Mouse (Mus musculus) CD4-positive helper T cell, adult 2 months (primary cell): ENCODE results near the gene Brd3.
"Not testable (repeated sequence)": the region's sequence is repeated elsewhere in the genome, so short reads cannot be mapped to it uniquely, and the experiment has no call there.

Experiments used
- DNase-seq: peaks from one replicate; pipeline ENCODE4 v3.0.0-alpha.2; 2012; ENCODE audit warnings: low read depth, missing footprints, low spot score

Gene Brd3

DNA sequence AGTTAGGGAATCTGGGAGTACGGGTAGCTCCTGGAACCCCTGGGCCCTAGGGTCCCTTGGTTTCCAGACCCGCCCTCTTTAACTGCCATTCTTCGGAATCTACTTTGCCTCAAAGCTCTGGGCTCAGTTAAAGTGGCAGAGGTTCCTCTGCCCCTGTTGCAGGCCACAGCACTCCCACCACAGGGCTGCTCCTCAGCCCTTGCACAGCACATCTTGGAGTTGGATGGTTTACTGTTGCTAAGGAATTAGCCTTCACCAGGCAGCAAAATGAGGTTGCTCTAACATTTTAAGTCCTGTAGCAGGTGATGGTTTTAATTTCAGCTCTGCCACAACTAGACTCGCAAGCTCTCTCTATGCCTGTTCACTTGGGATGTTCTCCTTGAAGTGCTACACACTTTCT, at the start of gene Brd3:
Gene Brd3, minus strand, starts transcription at position 101 of the 400 bp plus-strand sequence.
- no peak for DNase-seq

DNA sequence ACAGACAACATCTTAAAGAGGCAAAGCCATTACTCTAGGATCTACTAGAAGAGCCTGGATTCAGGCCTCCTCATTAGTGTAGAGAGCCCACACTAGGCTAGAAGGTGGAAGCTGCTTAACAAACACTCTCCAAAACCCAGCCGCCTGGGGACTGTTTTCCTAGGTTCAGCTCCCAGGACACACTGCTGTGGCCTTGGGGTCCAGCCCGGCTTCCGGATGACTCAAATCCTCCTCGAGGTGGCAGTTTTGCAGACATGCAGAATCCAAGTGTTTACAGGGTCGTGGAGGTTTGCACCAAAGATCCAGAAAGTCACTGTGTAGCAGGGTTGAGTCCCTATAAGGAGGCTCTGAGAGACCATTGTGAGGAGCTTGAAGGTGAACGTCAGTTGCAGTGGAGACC, 49.5 kb upstream of the Brd3 start:
- DNase-seq: no peak

GRCm38 (mm10) chr2:27554308-27554707, 46.8 kb upstream of the Brd3 start:
- DNase-seq: no peak

- DNase-seq: peak; percentile 37
Measured at GRCm38 (mm10) chr2:27552620-27553287, 45.3 kb upstream of the Brd3 start.

DNA sequence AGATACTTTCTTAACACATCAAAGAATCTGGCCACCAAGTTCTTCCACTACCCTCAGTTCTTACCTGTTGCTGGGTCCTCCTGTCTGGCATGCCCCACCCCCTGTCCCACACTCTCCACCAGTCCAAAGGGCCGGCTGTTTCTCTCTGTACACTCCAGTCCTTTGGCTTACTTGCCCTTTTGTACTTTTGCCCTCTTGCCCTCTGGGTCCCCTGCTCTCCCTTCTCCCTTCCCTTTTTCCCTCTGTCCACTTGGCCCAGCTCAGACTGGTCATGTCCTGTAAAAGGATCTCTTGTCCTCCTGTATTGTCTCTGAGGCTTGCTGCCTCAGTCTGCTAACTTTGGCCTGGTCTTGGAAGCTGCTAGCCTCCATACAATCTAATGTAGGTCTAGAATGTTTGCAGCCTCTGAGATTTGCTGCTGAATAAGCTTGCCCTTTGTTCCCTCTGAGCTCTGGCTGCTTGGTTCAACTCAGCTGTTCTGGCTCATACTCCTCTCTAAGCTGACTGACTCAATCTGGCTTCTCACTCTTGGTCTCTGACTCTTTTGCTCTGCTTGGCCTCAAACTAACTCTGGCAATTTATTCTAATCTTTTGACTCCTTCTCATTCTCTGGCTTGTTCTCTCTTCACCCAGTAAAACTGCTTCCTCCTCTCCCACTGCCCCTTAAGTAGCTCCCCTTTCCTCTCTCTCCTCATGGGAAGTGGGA, 41.4 kb upstream of the Brd3 start:
- no peak for DNase-seq

- no peak for DNase-seq
Measured at GRCm38 (mm10) chr2:27547986-27548385, 40.5 kb upstream of the Brd3 start.

- DNase-seq: no peak
Measured at GRCm38 (mm10) chr2:27547326-27547725, 39.9 kb upstream of the Brd3 start.

GRCm38 (mm10) chr2:27546041-27546440, 38.6 kb upstream of the Brd3 start:
- DNase-seq: not testable (repeated sequence)

- DNase-seq: not testable (repeated sequence)
Measured at GRCm38 (mm10) chr2:27545517-27545916, 38.1 kb upstream of the Brd3 start.

DNA sequence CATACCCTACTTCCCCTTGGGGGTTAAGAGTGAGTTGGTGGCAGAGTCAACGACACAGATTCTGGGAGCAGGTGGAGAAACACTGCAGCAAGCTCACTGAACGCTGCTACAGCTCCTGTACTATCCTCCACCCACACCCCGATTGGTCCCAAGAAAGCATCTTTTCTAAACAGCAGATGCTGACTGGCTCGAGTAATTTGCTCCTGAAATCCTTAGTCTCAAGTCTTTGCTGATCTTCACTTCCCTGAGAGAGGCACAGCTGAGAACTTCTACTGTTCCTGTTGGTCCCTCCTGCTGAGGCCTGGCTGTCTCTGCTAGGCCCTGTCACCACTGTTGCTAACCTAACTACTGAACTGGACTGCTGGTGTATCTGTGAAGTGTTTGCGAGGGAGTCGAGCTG, 37.2 kb upstream of the Brd3 start:
- no peak for DNase-seq

- no peak for DNase-seq
Measured at GRCm38 (mm10) chr2:27541225-27541624, 33.8 kb upstream of the Brd3 start.

- no peak for DNase-seq
Measured at GRCm38 (mm10) chr2:27540515-27540836, 33.0 kb upstream of the Brd3 start.

GRCm38 (mm10) chr2:27539772-27540514, 32.5 kb upstream of the Brd3 start:
- DNase-seq: peak; percentile 96

GRCm38 (mm10) chr2:27539336-27539735, 31.9 kb upstream of the Brd3 start:
- DNase-seq: no peak

- not testable (repeated sequence) for DNase-seq
Measured at GRCm38 (mm10) chr2:27538455-27539330, 31.2 kb upstream of the Brd3 start.

GRCm38 (mm10) chr2:27518283-27518682, 10.8 kb upstream of the Brd3 start:
- DNase-seq: peak; percentile 16

DNA sequence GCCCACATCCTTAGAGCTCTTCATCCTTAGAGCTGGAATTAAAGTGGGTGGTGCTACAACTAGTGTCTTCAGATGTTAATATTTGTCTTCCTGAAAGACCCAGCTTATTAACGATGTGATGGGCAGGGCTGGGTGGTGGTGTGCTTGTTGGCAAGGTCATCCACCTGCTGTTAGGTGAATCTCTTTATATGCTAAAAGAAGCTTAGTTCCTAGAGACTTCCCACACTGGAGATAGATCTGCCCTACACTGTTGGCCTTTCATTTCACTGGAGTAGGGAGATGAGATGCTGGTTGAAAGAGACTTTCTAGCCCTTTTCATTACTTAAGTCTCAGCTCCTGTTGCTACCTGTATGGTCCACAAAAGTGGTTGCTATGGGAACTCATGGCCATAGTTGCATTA, 8.8 kb upstream of the Brd3 start:
- no peak for DNase-seq

DNA sequence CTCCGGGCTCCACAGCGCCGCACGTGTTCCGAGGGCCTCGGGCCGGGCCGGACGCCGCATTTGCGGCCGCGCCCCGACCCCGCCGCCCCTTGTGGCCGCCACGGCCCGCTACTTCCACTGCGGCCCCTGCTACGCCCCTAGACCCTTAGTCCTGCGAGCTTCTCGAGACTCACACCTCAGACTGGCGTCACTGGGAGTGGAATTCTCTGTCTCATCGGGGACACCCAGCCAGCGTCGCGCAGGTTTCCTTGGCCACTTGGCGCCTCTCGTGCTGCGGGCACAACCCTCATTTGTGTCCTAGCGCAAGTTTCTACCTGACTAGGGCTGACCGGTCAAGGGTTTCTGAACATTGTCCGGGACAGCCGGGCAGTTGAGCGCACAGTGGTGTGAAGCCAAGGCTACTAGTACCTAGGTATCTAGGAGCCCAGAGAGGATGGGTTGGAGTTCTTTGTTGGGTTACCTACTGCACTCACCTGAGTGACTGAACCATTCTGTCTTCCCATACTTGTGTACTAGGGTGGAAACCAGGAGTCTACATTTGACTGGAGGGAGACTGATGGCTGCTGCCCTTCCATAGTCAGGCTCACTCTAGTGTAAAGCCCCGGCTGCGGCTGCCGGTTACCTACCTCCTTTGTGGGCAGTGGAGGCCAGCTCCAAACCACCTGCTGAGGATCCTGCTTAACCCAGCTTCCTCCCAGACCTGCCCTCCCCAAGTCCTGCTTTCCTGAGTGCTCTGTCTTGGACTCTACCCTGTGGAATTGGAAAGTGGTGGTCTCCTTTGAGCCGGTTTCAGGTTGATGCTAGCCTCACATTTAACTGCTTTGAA, 8.1 kb upstream of the Brd3 start:
- no peak for DNase-seq

DNA sequence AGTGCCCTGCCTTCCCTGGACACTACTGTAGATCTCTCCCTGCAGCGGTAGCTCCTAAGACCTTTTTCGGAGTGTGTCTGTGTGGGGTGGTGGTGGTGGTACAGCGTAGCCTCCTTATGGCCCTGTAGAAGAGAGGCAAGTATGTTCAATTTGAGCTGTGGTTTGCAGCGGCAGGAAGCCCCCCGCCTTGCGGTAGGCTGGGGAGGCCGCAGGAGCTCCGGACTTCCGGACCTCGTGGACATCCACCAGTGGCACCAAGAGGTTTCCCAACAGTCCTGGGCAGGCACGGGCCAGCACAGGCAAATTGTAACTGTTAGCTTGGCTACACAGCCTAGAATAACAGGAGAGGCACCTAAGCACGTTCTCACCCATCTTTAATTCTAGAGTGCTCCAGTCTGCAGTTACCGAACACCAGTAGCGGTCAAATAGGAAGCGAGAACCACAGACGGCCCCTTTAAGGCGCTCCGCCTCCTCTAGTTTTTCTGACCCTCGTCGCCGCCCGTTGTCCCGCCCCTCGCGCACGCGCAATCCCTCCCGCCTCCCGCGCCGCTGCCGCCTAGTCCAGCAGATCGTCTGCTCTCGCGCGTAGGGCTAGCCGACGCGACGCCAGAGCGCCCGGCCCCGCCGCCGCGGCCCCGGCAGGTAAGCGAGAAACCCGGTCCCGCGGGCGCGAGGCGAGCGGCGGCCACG, 7.3 kb upstream of the Brd3 start, which contains the start of gene Wdr5:
Gene Wdr5, plus strand, starts transcription at position 519 of the 690 bp plus-strand sequence.
- DNase-seq: peak; percentile 93

GRCm38 (mm10) chr2:27513861-27514260, 6.4 kb upstream of the Brd3 start:
- DNase-seq: no peak
